Mouse (Mus musculus): ENCODE data around the gene Ccm2. TPM values are rescaled to one million over a fixed set of nuclear protein-coding genes. Genes with fewer than 3 reads are reported as not detected.

The Ccm2 gene
- polyA plus RNA-seq, 1 experiment from 2014 or later = 87.6 TPM

DNA sequence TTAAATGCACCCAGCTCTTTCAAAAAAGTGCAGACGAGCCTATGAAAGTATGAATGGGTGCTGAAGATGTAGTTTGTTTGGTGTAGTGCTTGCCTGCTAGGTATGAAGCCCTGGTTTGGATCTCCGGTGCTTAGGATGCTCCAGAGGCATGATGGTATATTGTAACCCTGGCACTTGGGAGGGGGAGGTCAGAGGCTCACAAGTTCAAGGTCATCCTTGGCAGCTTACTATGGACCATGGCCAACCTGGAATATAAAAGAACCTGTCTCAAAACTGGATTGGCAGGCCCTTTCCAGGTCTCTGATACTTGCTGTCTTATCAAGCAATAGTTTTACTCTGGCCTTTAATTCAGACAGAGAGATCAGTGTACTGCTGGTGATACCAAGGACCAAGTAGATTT lies 3.1 kb downstream of the Ccm2 start:
- no peaks in the 10 kb centered on the region for H3K36me3 ChIP-seq (ENCODE audit: control insufficient read depth, insufficient read depth, low read length)
- no peaks in the 10 kb centered on the region for H3K27me3 ChIP-seq (ENCODE audit: control insufficient read depth, insufficient read depth, low read length)
- WGBS = 89% methylated on average over 2 of the region's 2 CpGs
- ATAC-seq (ENCODE audit: low read depth) = no peak
- no peaks in the 10 kb centered on the region for H3K9me3 ChIP-seq (ENCODE audit: control insufficient read depth, low read length)
- H3K4me1 ChIP-seq (ENCODE audit: control insufficient read depth, insufficient read depth, low read length) = peaks cover 12% of the 10 kb centered on the region
- no peak overlapping the region for H3K4me3 ChIP-seq (ENCODE audit: low read depth, low read length)
- H3K9ac ChIP-seq (replicated peaks; ENCODE audit: low read depth, low read length) = no peak overlapping the region
- H3K4me2 ChIP-seq (ENCODE audit: low read depth, low read length) = no peak overlapping the region
- H3K27ac ChIP-seq (ENCODE audit: low read depth, low read length) = no peak overlapping the region

DNA sequence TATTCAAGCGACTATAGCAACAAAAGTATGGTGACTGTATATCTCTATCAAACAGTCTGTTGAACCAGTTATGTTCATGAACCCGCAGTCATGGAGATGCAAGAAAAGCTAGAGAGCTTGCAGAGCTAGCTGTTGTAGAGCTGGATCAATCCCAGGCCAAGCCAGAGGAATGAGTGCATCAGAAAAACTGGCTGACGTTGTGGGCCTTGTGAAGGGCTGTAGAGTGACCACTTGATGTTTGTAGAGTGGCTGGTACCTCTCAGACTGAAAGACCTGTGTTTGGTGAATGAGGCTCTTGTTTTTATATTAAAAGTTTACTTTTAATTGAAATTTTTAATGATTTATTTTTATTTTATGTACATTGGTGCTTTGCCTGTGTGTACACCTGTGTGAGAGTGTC lies 3.5 kb downstream of the Ccm2 start:
- H3K27ac ChIP-seq (ENCODE audit: low read depth, low read length) = no peak overlapping the region
- no peak overlapping the region for H3K4me3 ChIP-seq (ENCODE audit: low read depth, low read length)
- ATAC-seq (ENCODE audit: low read depth) = no peak
- no peaks in the 10 kb centered on the region for H3K36me3 ChIP-seq (ENCODE audit: control insufficient read depth, insufficient read depth, low read length)
- no peaks in the 10 kb centered on the region for H3K9me3 ChIP-seq (ENCODE audit: control insufficient read depth, low read length)
- WGBS = 96% methylated on average over 3 of the region's 3 CpGs
- H3K4me1 ChIP-seq (ENCODE audit: control insufficient read depth, insufficient read depth, low read length) = peaks cover 12% of the 10 kb centered on the region
- no peaks in the 10 kb centered on the region for H3K27me3 ChIP-seq (ENCODE audit: control insufficient read depth, insufficient read depth, low read length)
- no peak overlapping the region for H3K9ac ChIP-seq (replicated peaks; ENCODE audit: low read depth, low read length)
- H3K4me2 ChIP-seq (ENCODE audit: low read depth, low read length) = no peak overlapping the region

DNA sequence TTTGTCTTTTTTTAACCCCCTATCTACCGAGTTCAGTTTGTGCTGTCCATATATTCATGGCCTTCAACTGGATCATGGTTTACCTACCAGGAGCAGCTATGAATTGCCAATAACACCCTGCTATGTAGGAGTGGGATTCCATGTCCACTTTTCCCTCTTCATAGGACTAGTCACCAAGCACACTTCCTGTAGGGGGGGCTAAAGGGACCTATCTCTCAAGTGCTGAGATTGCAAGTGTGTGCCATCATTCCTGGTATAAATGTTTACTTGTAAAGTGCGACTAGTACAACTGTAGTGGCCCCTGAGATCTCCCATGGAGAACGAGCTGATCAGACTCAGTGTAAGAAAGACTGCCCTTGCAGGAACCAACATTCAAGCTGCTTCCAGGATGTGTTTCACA lies 11.5 kb downstream of the Ccm2 start:
- Histone ChIP-seq H3K27ac (ENCODE audit: low read depth, low read length) (no peak overlapping the region), H3K9ac (replicated peaks; ENCODE audit: low read depth, low read length) (no peak overlapping the region), H3K36me3 (ENCODE audit: control insufficient read depth, insufficient read depth, low read length) (no peaks in the 10 kb centered on the region; the same call in 1 of the 2 replicates), H3K9me3 (ENCODE audit: control insufficient read depth, low read length) (no peaks in the 10 kb centered on the region), H3K4me1 (ENCODE audit: control insufficient read depth, insufficient read depth, low read length) (no peaks in the 10 kb centered on the region), H3K27me3 (ENCODE audit: control insufficient read depth, insufficient read depth, low read length) (no peaks in the 10 kb centered on the region), H3K4me3 (ENCODE audit: low read depth, low read length) (no peak overlapping the region), H3K4me2 (ENCODE audit: low read depth, low read length) (no peak overlapping the region)
- WGBS = 91% methylated on average over 3 of the region's 3 CpGs
- no peak for ATAC-seq (ENCODE audit: low read depth)

DNA sequence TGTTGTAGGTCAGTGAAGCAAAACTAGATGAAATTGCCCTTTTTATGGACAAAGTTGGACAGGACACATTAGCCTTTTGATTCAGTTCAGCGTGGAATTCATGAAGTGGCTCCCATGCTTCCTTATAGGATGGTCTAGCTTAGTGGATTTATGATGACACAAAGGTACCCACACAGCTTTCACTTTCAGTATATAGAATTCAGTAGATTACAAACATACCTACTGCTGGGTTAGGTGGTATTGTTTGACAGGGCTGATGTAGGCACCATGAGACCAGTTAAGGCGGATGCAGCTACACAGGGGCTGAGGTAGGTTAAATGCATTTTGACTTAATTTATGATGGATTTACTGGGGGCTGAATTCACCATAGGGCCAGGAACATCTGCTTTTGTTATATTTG lies 13.3 kb downstream of the Ccm2 start:
- 92% methylated on average over 2 of the region's 2 CpGs for WGBS
- Histone ChIP-seq H3K27me3 (ENCODE audit: control insufficient read depth, insufficient read depth, low read length) (no peaks in the 10 kb centered on the region), H3K4me3 (ENCODE audit: low read depth, low read length) (no peak overlapping the region), H3K4me1 (ENCODE audit: control insufficient read depth, insufficient read depth, low read length) (no peaks in the 10 kb centered on the region), H3K27ac (ENCODE audit: low read depth, low read length) (no peak overlapping the region), H3K9ac (replicated peaks; ENCODE audit: low read depth, low read length) (no peak overlapping the region), H3K36me3 (ENCODE audit: control insufficient read depth, insufficient read depth, low read length) (no peaks in the 10 kb centered on the region; the same call in 1 of the 2 replicates), H3K9me3 (ENCODE audit: control insufficient read depth, low read length) (no peaks in the 10 kb centered on the region), H3K4me2 (ENCODE audit: low read depth, low read length) (no peak overlapping the region)
- no peak for ATAC-seq (ENCODE audit: low read depth)

DNA sequence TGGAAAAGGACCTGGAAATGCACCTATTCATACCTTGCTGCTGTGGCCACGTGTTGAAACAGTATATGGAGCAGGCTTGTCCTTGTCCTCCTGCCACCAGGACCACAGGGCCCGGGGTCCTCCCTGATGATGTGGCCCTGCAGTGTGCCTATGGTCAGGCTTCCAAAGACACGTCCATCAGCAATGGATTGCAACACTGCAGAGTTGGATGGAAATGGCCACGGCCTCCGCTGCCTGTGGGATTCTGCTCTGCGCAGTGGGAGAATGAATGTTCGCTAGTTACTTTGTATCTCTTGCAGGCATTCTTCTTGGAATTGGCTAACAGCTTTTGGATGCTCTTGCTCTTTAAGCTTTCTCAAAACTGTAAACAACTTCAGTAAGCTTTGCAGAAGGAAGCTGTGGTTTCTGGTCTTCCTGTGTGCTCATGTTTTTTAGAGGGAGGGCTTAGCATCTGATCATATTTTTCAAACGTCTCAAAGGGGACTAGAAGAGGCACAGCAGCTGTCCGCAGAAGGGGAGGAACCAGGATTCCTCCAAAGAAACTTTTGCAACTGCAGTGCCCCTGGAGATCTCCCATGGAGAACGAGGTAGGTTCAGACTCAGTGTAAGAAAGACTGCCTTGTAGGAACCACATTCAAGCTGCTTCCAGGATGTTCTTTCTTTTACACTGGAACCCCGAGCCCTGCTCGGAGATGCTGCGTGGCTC lies 14.1 kb downstream of the Ccm2 start:
- no peak for ATAC-seq (ENCODE audit: low read depth)
- Histone ChIP-seq H3K9ac (replicated peaks; ENCODE audit: low read depth, low read length) (no peak overlapping the region), H3K4me1 (ENCODE audit: control insufficient read depth, insufficient read depth, low read length) (no peaks in the 10 kb centered on the region), H3K9me3 (ENCODE audit: control insufficient read depth, low read length) (no peaks in the 10 kb centered on the region), H3K27me3 (ENCODE audit: control insufficient read depth, insufficient read depth, low read length) (no peaks in the 10 kb centered on the region), H3K36me3 (ENCODE audit: control insufficient read depth, insufficient read depth, low read length) (no peaks in the 10 kb centered on the region; the same call in 1 of the 2 replicates), H3K4me2 (ENCODE audit: low read depth, low read length) (no peak overlapping the region), H3K4me3 (ENCODE audit: low read depth, low read length) (no peak overlapping the region), H3K27ac (ENCODE audit: low read depth, low read length) (no peak overlapping the region)
- WGBS = 91% methylated on average over 13 of the region's 13 CpGs

DNA sequence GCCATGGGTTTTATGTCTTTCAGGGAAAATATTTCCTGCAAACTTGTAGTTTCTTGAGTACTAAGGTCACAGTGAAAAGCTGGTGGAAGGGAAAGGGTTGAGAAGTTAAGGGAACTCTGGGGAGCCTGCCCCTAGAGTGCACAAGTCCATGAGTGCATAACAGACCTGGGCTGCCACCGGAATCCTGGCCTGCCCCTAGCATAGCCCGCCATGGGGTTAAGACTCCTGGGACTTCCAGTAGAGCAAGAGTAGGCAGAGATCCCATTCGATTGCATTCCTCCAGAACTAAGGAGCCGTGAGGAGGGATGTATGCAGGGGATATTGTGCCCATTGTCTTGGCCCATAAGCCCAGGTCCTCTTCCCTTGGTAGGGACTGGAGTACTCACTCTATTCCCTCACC lies 14.8 kb downstream of the Ccm2 start:
- 91% methylated on average over 4 of the region's 4 CpGs for WGBS
- H3K36me3 ChIP-seq (ENCODE audit: control insufficient read depth, insufficient read depth, low read length) = no peaks in the 10 kb centered on the region; the same call in 1 of the 2 replicates
- H3K4me3 ChIP-seq (ENCODE audit: low read depth, low read length) = no peak overlapping the region
- H3K27me3 ChIP-seq (ENCODE audit: control insufficient read depth, insufficient read depth, low read length) = no peaks in the 10 kb centered on the region
- H3K4me2 ChIP-seq (ENCODE audit: low read depth, low read length) = no peak overlapping the region
- ATAC-seq (ENCODE audit: low read depth) = no peak
- no peak overlapping the region for H3K9ac ChIP-seq (replicated peaks; ENCODE audit: low read depth, low read length)
- no peaks in the 10 kb centered on the region for H3K4me1 ChIP-seq (ENCODE audit: control insufficient read depth, insufficient read depth, low read length)
- H3K9me3 ChIP-seq (ENCODE audit: control insufficient read depth, low read length) = no peaks in the 10 kb centered on the region
- no peak overlapping the region for H3K27ac ChIP-seq (ENCODE audit: low read depth, low read length)

DNA sequence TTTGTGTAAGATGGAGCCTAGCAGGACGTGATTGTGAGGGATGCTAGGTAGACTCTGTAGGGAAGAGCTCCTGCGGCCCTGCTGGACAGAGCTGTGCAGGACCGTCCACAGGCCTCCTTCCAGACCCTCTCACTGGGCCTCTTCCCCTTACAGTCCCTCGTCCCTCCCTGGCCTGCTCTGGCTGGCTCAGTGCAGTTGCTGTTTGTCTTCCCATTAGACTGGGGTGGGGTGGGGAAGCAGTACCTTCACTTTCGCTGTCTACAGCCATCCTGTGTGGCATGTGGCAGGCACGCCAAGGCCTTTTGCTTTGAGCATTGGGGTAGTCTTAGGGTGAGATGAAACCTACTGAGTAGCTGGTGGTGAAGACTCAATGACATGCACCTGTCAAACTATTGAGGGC lies 15.7 kb downstream of the Ccm2 start:
- ATAC-seq (ENCODE audit: low read depth) = no peak
- WGBS = 95% methylated on average over 6 of the region's 6 CpGs

DNA sequence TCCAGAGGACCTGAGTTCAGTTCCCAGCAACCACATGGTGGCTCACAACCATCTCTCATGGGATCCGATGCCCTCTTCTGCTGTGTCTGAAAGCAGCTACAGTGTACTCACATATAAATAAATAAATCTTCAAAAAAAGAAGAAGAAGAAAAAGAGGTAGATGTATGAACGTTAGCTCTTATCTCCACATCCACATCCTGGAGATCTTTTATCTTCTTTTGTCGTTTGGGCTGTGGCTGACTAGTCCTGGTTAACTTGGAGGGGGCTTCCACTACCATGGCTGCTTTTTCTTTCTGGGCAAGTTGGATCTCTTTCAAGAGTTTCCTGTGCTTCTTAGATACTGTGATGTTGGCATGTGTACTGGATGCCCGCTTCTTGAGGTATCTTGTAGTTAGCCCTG lies 16.5 kb downstream of the Ccm2 start:
- Histone ChIP-seq H3K36me3 (ENCODE audit: control insufficient read depth, insufficient read depth, low read length) (no peaks in the 10 kb centered on the region), H3K27ac (ENCODE audit: low read depth, low read length) (no peak overlapping the region)
- 88% methylated on average over 4 of the region's 4 CpGs for WGBS

More for the DNA sequence above, 15.7 kb downstream of the Ccm2 start:
- H3K9me3 ChIP-seq (ENCODE audit: control insufficient read depth, low read length) = no peaks in the 10 kb centered on the region
- H3K4me1 ChIP-seq (ENCODE audit: control insufficient read depth, insufficient read depth, low read length) = no peaks in the 10 kb centered on the region
- no peak overlapping the region for H3K4me3 ChIP-seq (ENCODE audit: low read depth, low read length)
- H3K4me2 ChIP-seq (ENCODE audit: low read depth, low read length) = no peak overlapping the region
- no peak overlapping the region for H3K9ac ChIP-seq (replicated peaks; ENCODE audit: low read depth, low read length)
- no peaks in the 10 kb centered on the region for H3K36me3 ChIP-seq (ENCODE audit: control insufficient read depth, insufficient read depth, low read length)
- H3K27ac ChIP-seq (ENCODE audit: low read depth, low read length) = no peak overlapping the region
- H3K27me3 ChIP-seq (ENCODE audit: control insufficient read depth, insufficient read depth, low read length) = no peaks in the 10 kb centered on the region

DNA sequence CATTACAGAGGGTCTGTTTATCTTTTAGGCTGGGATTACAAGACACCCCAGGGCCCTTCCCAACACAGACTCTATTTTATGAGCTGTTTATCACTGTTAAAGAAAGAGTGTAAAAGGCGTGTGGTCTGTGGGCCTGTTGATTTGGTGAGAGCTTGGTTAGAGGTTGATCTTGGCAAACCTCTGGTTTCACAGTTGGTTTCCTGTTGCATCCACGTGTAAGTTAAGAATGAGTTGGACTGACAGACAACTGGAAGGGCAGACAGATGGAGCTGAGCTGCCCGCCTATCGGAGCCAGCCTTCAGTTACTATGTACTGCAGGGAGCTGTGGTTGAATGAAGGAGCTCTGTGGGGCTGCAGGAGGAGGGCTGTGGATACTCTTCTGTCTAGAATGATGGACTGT lies 19.8 kb downstream of the Ccm2 start:
- no peaks in the 10 kb centered on the region for H3K27me3 ChIP-seq (ENCODE audit: control insufficient read depth, insufficient read depth, low read length)
- ATAC-seq (ENCODE audit: low read depth) = no peak
- peaks cover 15% of the 10 kb centered on the region for H3K4me1 ChIP-seq (ENCODE audit: control insufficient read depth, insufficient read depth, low read length)
- no peak overlapping the region for H3K4me3 ChIP-seq (ENCODE audit: low read depth, low read length)
- no peaks in the 10 kb centered on the region for H3K9me3 ChIP-seq (ENCODE audit: control insufficient read depth, low read length)
- no peaks in the 10 kb centered on the region for H3K36me3 ChIP-seq (ENCODE audit: control insufficient read depth, insufficient read depth, low read length)
- H3K27ac ChIP-seq (ENCODE audit: low read depth, low read length) = no peak overlapping the region
- H3K4me2 ChIP-seq (ENCODE audit: low read depth, low read length) = no peak overlapping the region
- WGBS = 81% methylated on average over 4 of the region's 4 CpGs
- H3K9ac ChIP-seq (replicated peaks; ENCODE audit: low read depth, low read length) = no peak overlapping the region

More for the DNA sequence above, 16.5 kb downstream of the Ccm2 start:
- Histone ChIP-seq H3K27me3 (ENCODE audit: control insufficient read depth, insufficient read depth, low read length) (no peaks in the 10 kb centered on the region), H3K9ac (replicated peaks; ENCODE audit: low read depth, low read length) (no peak overlapping the region), H3K4me2 (ENCODE audit: low read depth, low read length) (no peak overlapping the region), H3K4me3 (ENCODE audit: low read depth, low read length) (no peak overlapping the region), H3K9me3 (ENCODE audit: control insufficient read depth, low read length) (no peaks in the 10 kb centered on the region), H3K4me1 (ENCODE audit: control insufficient read depth, insufficient read depth, low read length) (peaks cover 2% of the 10 kb centered on the region; the same call in 1 of the 2 replicates)
- ATAC-seq (ENCODE audit: low read depth) = no peak
